Mouse (Mus musculus) c-Kit-positive CD71-positive TER-119-positive erythroid progenitor cells, embryonic 14.5 days (primary cell): ENCODE data around the gene Ccdc40.
A peak's percentile ranks its signal among the peaks of the same experiment; 100 is the strongest.
"Not testable (repeated sequence)": the region's sequence is repeated elsewhere in the genome, so short reads cannot be mapped to it uniquely, and the experiment has no call there.

Experiments used
- DNase-seq: peaks from one replicate; pipeline ENCODE4 v3.0.0-alpha.2; 2013; ENCODE audit warnings: low spot score

Ccdc40 gene

GRCm38 (mm10) chr11:119285791-119286527 lies 57.6 kb downstream of the Ccdc40 start:
- DNase-seq: no peak

DNA sequence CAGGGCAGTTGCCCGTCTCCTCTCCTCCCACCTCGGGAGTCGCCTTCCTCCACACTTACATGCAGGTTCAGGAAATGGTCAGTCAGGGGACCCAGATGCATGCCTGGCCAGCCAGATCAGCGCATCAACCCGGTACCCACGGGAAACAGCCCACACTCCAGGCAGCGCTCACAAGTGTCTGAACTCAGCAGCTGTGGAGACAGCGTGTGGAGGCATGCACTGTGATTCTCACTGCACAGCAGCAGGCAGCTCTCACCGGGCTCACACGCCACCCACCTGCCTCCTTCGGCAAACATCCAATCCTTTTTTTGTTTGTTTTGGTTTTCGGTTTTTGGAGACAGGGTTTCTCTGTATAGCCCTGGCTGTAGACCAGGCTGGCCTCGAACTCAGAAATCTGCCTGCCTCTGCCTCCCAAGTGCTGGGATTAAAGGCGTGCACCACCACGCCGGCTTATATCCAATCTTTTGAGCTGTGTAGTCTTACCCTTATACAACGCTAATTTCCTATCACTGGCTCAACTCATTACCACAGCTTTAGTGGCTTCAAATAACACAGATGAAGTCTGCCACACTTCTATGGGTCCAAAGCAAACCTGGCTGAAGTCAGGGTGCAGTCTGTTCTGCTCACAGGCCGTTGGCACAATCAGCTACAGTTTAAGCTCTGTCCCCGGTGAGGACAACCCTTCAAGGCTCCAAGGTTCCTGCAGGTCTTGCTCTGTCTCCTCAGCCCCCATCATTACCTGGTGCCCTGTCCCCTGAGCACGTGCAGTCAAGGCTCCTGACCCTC lies 59.0 kb downstream of the Ccdc40 start:
- DNase-seq: no peak

- DNase-seq: not testable (repeated sequence)
Measured at GRCm38 (mm10) chr11:119292861-119293260, 64.5 kb downstream of the Ccdc40 start.

DNA sequence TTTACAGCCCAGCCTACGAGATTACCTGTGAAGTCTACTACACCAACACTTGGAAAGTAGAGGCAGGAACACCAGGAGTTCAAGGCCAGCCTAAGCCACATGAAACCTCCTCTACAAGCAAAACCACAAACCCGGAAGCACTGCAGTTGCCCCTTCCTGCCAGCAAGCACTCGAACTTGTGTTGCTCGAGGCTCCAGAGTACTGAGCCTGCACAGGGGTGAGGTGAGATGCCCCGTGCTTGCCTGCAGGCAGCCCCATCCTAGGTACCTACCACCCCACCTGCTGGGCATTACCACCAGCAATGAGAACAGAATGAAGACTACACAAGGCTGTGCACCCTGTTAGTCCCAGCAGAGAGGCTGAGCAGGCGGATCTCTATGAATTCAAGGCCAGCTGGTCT lies 69.6 kb downstream of the Ccdc40 start:
- no peak for DNase-seq

DNA sequence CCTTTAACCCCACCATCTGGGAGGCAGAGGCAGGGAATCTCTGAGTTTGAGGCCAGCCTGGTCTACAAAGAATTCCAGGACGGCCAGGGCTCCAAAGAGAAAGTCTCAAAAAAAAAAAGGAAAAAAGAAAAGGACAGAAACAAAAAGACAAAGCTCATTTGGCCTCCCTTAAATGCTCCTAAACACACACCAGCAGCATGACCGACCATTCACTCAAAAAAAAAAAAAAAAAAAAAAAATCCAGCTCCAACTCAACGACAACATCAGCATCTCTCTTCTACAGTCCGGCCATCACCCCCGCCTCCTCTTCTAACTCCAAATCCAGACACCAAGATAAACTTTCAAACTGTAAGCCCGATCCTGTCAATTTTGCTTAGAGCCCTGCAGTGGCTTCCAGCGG lies 70.5 kb downstream of the Ccdc40 start:
- DNase-seq: no peak

DNA sequence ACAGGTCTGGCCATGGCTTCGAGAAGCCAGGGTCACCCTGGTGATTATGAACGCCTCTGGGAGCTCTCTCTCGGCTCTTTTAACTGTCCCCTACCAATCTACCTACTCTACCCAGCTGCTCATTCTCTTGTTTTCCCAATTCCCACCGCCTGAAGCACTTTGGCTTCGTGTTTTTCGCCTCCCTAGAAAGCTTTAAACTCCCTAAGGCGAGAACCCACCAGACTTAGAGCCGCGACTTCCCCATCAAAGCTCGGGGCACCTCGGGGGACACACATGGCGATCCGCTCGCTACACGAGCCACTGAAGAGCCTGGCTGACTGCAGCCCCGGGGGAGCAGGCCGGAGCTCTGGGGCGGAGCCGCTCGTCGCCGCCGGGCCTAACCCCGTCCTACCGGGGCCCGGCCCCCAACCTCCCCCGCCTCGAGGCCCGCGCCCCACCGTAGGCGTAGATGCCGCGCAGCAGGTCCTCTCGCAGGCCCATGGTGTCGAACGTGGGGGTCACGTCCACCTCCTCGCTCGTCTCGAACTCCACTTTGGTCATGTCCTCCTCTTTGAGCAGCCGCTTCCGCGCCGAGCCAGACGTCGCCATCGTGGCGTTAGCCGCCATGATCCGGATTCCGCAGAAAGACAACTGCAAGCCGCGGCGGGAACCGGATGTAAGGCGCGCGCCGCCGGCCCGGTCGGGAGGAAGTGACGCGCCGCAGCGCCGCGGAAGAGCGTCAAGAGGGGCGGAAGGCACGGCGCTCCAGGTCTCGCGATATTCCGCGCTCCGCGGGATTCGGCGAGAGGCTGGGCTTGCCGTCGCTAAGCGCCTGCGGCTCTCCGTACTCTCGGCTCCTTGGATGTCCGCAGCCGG lies 71.2 kb downstream of the Ccdc40 start, which contains the start of gene Eif4a3:
Gene Eif4a3, minus strand, starts transcription at position 699 of the 855 bp plus-strand sequence.
- DNase-seq: peak; percentile 95

- peak; percentile 27 for DNase-seq
Measured at GRCm38 (mm10) chr11:119300246-119300935, 72.0 kb downstream of the Ccdc40 start.

DNA sequence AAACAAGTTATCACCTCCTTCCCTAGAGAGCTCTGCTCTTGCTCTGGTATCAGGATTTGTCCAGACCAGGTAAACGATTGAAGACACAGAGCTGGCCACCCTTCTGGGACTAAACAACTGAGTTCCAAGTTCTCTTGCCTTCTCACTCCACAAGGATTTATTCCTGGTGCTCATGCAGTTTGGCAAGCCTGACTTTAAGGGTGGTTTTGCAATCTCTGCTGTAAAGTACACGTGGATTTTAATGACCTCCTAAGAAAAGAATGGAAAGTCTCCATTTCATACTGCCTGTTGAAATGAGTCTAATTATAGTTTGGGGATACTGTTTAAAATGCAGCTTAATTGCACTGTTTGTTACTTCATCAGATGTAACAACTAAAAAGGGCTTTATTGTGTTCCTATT lies 72.6 kb downstream of the Ccdc40 start:
- DNase-seq: no peak

DNA sequence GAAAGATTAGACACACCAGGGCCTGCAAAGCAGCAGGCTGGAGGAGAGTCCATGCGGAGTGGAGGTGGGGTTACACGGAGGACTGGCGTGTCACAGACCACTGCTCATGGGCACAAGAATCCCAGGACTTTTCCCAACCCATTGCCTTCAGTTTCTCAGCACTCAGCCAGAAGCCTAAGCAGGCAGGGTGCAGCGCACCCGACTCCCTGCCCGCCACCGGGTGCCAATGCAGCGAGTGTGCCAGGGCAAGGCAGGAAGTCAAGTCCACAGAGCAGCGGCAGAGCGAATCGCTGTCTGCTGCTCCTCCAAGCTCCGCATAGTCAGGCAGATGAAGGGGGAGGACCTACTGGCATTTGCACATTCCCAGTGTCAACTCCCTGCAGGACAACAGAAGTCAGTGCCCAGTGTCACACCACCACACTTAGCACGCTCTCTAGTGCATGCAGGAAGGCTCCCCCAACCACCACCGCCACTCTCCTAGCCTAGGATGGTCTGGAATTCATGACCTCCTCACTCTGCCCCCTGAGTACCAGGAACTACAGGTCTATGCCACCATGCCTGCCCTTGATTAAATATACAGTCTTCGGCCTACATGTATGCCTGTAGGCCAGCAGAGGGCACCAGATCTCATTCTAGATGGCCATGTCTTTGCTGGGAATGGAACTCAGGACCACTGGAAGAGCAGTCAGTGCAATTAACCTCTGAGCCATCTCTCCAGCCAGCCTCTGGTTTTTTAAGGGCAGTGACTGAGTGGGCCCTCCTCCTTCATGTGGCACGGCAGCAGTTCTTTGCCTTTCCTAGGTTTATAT lies 76.7 kb downstream of the Ccdc40 start:
- DNase-seq: peak; percentile 49

- no peak for DNase-seq
Measured at GRCm38 (mm10) chr11:119306762-119307657, 78.6 kb downstream of the Ccdc40 start.

DNA sequence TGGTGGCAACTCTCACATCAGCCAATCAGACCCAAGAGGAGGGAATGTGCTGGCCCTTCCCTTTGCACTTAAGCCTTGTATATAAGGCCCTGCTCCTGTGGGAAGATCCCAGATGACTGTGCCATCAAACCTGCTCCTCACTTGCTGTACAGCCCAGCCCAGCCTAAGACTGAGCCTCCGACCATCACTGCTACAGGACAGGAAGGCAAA lies 79.2 kb downstream of the Ccdc40 start, which contains the start of gene Card14:
Gene Card14, plus strand, starts transcription at position 111 of the 210 bp plus-strand sequence.
- no peak for DNase-seq

DNA sequence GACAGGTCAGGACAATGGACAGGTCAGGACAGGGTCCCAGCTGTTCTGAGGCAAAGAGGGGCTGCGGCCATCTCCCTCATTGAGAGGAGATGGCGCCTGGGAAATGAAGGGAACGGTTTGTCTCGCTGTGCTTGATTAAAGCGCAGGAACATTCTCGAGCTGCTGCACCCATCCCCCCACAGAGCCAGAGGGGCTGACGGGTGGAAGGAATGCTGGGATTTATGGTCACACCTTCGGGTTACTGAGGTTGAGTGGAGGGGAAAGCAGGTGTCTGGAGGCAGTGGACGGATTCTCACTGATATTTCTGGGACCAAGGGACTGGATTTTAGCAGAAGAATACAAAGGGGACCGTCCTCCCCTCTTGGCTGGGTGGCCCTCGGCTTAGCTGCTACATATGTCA lies 79.5 kb downstream of the Ccdc40 start:
- no peak for DNase-seq

DNA sequence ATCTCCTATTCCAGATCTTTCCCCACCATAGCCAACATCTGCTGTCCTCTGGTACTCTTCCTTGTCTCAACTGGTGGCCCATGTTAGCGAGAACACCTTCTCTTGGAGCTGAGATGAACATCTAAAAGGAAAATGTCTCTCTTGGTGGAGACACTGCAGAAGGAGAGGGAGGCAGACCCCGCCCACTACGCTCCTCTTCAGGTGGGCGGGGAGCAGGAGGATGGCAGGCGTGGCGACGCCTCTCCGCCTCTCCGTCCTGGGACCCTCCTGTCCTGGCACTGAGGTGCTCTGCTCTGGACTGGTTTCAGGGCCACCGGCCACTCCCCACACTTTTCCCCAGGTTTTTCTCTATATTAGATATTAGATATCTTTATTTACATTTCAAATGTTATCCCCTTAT lies 82.2 kb downstream of the Ccdc40 start:
- no peak for DNase-seq

- DNase-seq: no peak
Measured at GRCm38 (mm10) chr11:119314252-119314936, 86.0 kb downstream of the Ccdc40 start.
